Mouse (Mus musculus): ENCODE data around the gene Podxl2. TPM values are rescaled to one million over a fixed set of nuclear protein-coding genes. Genes with fewer than 3 reads are reported as not detected.

Gene Podxl2
- total RNA-seq, 1 experiment, result 5.0 TPM

- no peak for DNase-seq (ENCODE audit: low read depth, low spot score)
- Histone ChIP-seq H3K36me3 (ENCODE audit: control insufficient read depth, insufficient read depth, low read length, poor library complexity, severe bottlenecking) (no peaks in the 10 kb centered on the region), H3K27ac (ENCODE audit: insufficient read depth, low read depth, low read length, poor library complexity, severe bottlenecking) (no peak overlapping the region), H3K9ac (ENCODE audit: insufficient read depth, low read depth, low read length, poor library complexity, severe bottlenecking) (no peak overlapping the region), H3K4me1 (ENCODE audit: control insufficient read depth in 2 of 2, insufficient read depth in 2 of 2, low read length in 2 of 2, poor library complexity in 1 of 2) (0 out of 4 replicates have a peak, but pooled peaks cover 0 to 1% of the 10 kb centered on the region in 2 experiments), H3K9me3 (ENCODE audit: control insufficient read depth, insufficient read depth, low read depth, low read length) (no peaks in the 10 kb centered on the region), H3K4me3 (ENCODE audit: insufficient read depth in 1 of 2, low read depth in 1 of 2, low read length in 2 of 2, poor library complexity in 1 of 2, severe bottlenecking in 1 of 2) (no peak overlapping the region)
- in situ Hi-C loops (cut with MboI; ENCODE audit: low sequenced_read_pairs in 2 of 2, unreplicated experiment in 2 of 2), result loop anchor here in 1 of 2 experiments (10.0 kb wide), 1 partner anchor 303 kb away; no protein-coding TSS in a partner anchor
- TF ChIP-seq ZC3H11A (IDR thresholded peaks at IDR 0.05; ENCODE audit: borderline replicate concordance, low read depth, low read length), result no peak
- no peak for TF ChIP-seq ZNF384 (IDR thresholded peaks at IDR 0.05; ENCODE audit: low read depth, low read length)
- TF ChIP-seq MAFK (IDR thresholded peaks at IDR 0.05; ENCODE audit: insufficient read depth, low read depth, low read length), result no peak
- no peak for TF ChIP-seq CHD2 (IDR thresholded peaks at IDR 0.05; ENCODE audit: low read depth, low read length)
- no peak for TF ChIP-seq HCFC1 (IDR thresholded peaks at IDR 0.05; ENCODE audit: borderline replicate concordance, insufficient read depth, low read length)
Measured at GRCm38 (mm10) chr6:88857830-88858229, 17.0 kb downstream of the Podxl2 start.

GRCm38 (mm10) chr6:88857249-88857648 lies 17.6 kb downstream of the Podxl2 start:
- H3K27ac ChIP-seq (ENCODE audit: insufficient read depth, low read depth, low read length, poor library complexity, severe bottlenecking), result no peak overlapping the region
- H3K9me3 ChIP-seq (ENCODE audit: control insufficient read depth, insufficient read depth, low read depth, low read length), result no peaks in the 10 kb centered on the region
- H3K4me3 ChIP-seq (ENCODE audit: insufficient read depth in 1 of 2, low read depth in 1 of 2, low read length in 2 of 2, poor library complexity in 1 of 2, severe bottlenecking in 1 of 2), result no peak overlapping the region
- H3K36me3 ChIP-seq (ENCODE audit: control insufficient read depth, insufficient read depth, low read length, poor library complexity, severe bottlenecking), result no peaks in the 10 kb centered on the region
- no peak for TF ChIP-seq ZNF384 (IDR thresholded peaks at IDR 0.05; ENCODE audit: low read depth, low read length)
- no peak for TF ChIP-seq HCFC1 (IDR thresholded peaks at IDR 0.05; ENCODE audit: borderline replicate concordance, insufficient read depth, low read length)
- no peak for TF ChIP-seq ZC3H11A (IDR thresholded peaks at IDR 0.05; ENCODE audit: borderline replicate concordance, low read depth, low read length)
- no peak for TF ChIP-seq MAFK (IDR thresholded peaks at IDR 0.05; ENCODE audit: insufficient read depth, low read depth, low read length)
- no peak for TF ChIP-seq CHD2 (IDR thresholded peaks at IDR 0.05; ENCODE audit: low read depth, low read length)
- in situ Hi-C loops (cut with MboI; ENCODE audit: low sequenced_read_pairs in 2 of 2, unreplicated experiment in 2 of 2), result loop anchor here in 1 of 2 experiments (10.0 kb wide), 1 partner anchor 302 kb away; no protein-coding TSS in a partner anchor
- DNase-seq (ENCODE audit: low read depth, low spot score), result no peak
- no peak overlapping the region for H3K9ac ChIP-seq (ENCODE audit: insufficient read depth, low read depth, low read length, poor library complexity, severe bottlenecking)
- 0 out of 4 replicates have a peak, but pooled peaks cover 0 to 1% of the 10 kb centered on the region in 2 experiments for H3K4me1 ChIP-seq (ENCODE audit: control insufficient read depth in 2 of 2, insufficient read depth in 2 of 2, low read length in 2 of 2, poor library complexity in 1 of 2)

- Histone ChIP-seq H3K27ac (ENCODE audit: insufficient read depth, low read depth, low read length, poor library complexity, severe bottlenecking) (no peak overlapping the region), H3K4me3 (ENCODE audit: insufficient read depth in 1 of 2, low read depth in 1 of 2, low read length in 2 of 2, poor library complexity in 1 of 2, severe bottlenecking in 1 of 2) (no peak overlapping the region), H3K36me3 (ENCODE audit: control insufficient read depth, insufficient read depth, low read length, poor library complexity, severe bottlenecking) (no peaks in the 10 kb centered on the region), H3K4me1 (ENCODE audit: control insufficient read depth in 2 of 2, insufficient read depth in 2 of 2, low read length in 2 of 2, poor library complexity in 1 of 2) (0 out of 4 replicates have a peak, but pooled peaks cover 0 to 1% of the 10 kb centered on the region in 2 experiments), H3K9me3 (ENCODE audit: control insufficient read depth, insufficient read depth, low read depth, low read length) (no peaks in the 10 kb centered on the region), H3K9ac (ENCODE audit: insufficient read depth, low read depth, low read length, poor library complexity, severe bottlenecking) (no peak overlapping the region)
- TF ChIP-seq ZC3H11A (IDR thresholded peaks at IDR 0.05; ENCODE audit: borderline replicate concordance, low read depth, low read length) (peak; percentile 74; the same call in 1 of the 2 replicates), CHD2 (IDR thresholded peaks at IDR 0.05; ENCODE audit: low read depth, low read length) (no peak)
- DNase-seq (ENCODE audit: low read depth, low spot score), result peak; percentile 84
- in situ Hi-C loops (cut with MboI; ENCODE audit: low sequenced_read_pairs in 2 of 2, unreplicated experiment in 2 of 2), result loop anchor here in 1 of 2 experiments (10.0 kb wide), 1 partner anchor 301 kb away; no protein-coding TSS in a partner anchor
Measured at GRCm38 (mm10) chr6:88855636-88856035, 19.2 kb downstream of the Podxl2 start.

GRCm38 (mm10) chr6:88854509-88854908 lies 20.3 kb downstream of the Podxl2 start:
- in situ Hi-C loops (cut with MboI; ENCODE audit: low sequenced_read_pairs in 2 of 2, unreplicated experiment in 2 of 2), result loop anchor here in 1 of 2 experiments (10.0 kb wide), 1 partner anchor 300 kb away; no protein-coding TSS in a partner anchor

More at GRCm38 (mm10) chr6:88854509-88854908, 20.3 kb downstream of the Podxl2 start:
- no peaks in the 10 kb centered on the region for H3K36me3 ChIP-seq (ENCODE audit: control insufficient read depth, insufficient read depth, low read length, poor library complexity, severe bottlenecking)
- TF ChIP-seq ZNF384 (IDR thresholded peaks at IDR 0.05; ENCODE audit: low read depth, low read length) (no peak), ZC3H11A (IDR thresholded peaks at IDR 0.05; ENCODE audit: borderline replicate concordance, low read depth, low read length) (no peak), CHD2 (IDR thresholded peaks at IDR 0.05; ENCODE audit: low read depth, low read length) (no peak), MAFK (IDR thresholded peaks at IDR 0.05; ENCODE audit: insufficient read depth, low read depth, low read length) (no peak), HCFC1 (IDR thresholded peaks at IDR 0.05; ENCODE audit: borderline replicate concordance, insufficient read depth, low read length) (no peak)
- H3K4me3 ChIP-seq (ENCODE audit: insufficient read depth in 1 of 2, low read depth in 1 of 2, low read length in 2 of 2, poor library complexity in 1 of 2, severe bottlenecking in 1 of 2), result no peak overlapping the region
- DNase-seq (ENCODE audit: low read depth, low spot score), result no peak
- 0 out of 4 replicates have a peak, but pooled peaks cover 0 to 1% of the 10 kb centered on the region in 2 experiments for H3K4me1 ChIP-seq (ENCODE audit: control insufficient read depth in 2 of 2, insufficient read depth in 2 of 2, low read length in 2 of 2, poor library complexity in 1 of 2)
- no peak overlapping the region; the same call in 1 of the 2 replicates for H3K27ac ChIP-seq (ENCODE audit: insufficient read depth, low read depth, low read length, poor library complexity, severe bottlenecking)
- no peaks in the 10 kb centered on the region for H3K9me3 ChIP-seq (ENCODE audit: control insufficient read depth, insufficient read depth, low read depth, low read length)
- no peak overlapping the region for H3K9ac ChIP-seq (ENCODE audit: insufficient read depth, low read depth, low read length, poor library complexity, severe bottlenecking)

Data from ES-E14 (cell line).